Mouse (Mus musculus): Measurements from ENCODE around the gene Ech1. TPM values are rescaled to one million over a fixed set of nuclear protein-coding genes. Genes with fewer than 3 reads are reported as not detected.

Gene Ech1
- polyA plus RNA-seq, 1 experiment from 2014 or later: 97.7 TPM

DNA sequence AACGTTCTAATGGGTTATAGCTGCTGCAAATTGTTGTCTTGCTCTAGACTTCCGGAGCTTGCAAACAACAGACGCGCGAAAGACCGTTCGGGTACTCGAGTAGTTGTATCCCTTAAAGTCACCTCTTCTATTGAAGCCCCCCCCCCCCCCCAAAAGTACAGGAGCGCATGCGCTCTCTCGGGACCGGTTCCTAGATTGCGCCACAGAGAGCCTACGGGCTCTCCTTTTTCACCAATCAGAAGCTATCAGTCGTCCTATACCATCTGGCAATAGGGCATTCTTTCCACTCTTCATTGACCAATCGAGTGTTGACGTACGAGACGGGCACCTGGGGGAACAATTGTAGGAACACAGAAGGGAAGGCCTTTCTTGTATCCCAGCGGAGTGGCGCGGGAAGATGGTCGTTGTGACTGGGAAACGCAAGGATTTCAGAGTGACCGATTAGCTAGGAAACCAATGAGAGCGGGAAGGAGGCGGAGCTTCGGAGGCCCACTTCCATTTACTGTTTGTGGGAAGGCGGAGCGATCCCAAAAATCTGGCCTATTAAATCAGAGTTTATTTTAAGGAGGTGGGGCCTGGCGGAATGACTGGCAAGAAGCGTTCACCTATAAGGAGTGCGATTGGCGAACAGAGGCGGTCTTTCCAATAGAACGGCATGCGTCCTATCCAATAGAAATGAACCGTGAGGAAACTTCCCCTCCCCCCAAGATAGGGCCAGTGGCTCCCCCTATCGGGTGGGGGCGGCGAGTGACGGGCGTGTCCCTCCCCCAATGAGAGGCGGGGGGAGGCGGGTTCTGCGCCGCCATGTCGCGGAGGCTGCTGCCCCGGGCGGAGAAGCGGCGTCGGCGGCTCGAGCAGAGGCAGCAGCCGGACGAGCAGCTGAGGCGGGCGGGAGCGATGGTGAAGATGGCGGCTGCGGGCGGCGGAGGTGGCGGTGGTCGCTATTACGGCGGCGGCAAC lies 14.6 kb upstream of the Ech1 start:
- Histone ChIP-seq H3K4me2 (ENCODE audit: low read length) (peak overlapping the region; percentile 98), H3K9me3 (ENCODE audit: control insufficient read depth, low read length) (no peaks in the 10 kb centered on the region), H3K27me3 (replicated peaks; ENCODE audit: control insufficient read depth, insufficient read depth, low read length) (no peaks in the 10 kb centered on the region), H3K4me1 (replicated peaks; ENCODE audit: control insufficient read depth, insufficient read depth, low read length) (peaks cover 33% of the 10 kb centered on the region), H3K27ac (ENCODE audit: low read length) (peak overlapping the region; percentile 99), H3K36me3 (ENCODE audit: control insufficient read depth, insufficient read depth) (peaks cover 22% of the 10 kb centered on the region), H3K9ac (replicated peaks; ENCODE audit: low read depth, low read length) (peak overlapping the region; percentile 98), H3K4me3 (replicated peaks; ENCODE audit: low read length) (peak overlapping the region; percentile 92)
- peak; percentile 92 for ATAC-seq
- under 1% methylated on average over 62 of the region's 70 CpGs for WGBS

DNA sequence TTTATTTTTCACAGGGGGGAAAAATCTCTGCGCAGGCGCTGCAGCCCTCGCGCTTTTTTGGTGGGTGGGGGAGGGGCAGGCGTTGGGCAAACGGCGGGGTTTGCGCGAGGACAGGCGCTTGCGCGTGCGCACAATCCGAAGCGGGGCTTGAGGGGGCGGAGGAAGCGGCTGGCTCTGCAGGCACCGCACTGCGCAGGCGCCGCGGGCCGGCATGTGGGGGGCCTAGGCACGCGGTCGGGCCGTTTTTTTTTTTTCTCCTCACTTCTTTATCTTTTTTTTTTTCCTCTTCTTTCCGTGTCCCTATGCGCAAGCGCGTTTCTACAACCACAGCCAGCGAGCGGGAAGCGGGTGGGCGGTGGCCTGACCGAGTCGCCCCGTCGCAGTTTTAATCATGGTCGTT lies 13.8 kb upstream of the Ech1 start:
- Histone ChIP-seq H3K27ac (ENCODE audit: low read length) (peak overlapping the region; percentile 98), H3K4me2 (ENCODE audit: low read length) (peak overlapping the region; percentile 94), H3K4me1 (replicated peaks; ENCODE audit: control insufficient read depth, insufficient read depth, low read length) (peaks cover 33% of the 10 kb centered on the region), H3K4me3 (replicated peaks; ENCODE audit: low read length) (peak overlapping the region; percentile 92), H3K9ac (replicated peaks; ENCODE audit: low read depth, low read length) (peak overlapping the region; percentile 92), H3K9me3 (ENCODE audit: control insufficient read depth, low read length) (no peaks in the 10 kb centered on the region), H3K36me3 (ENCODE audit: control insufficient read depth, insufficient read depth) (peaks cover 30% of the 10 kb centered on the region), H3K27me3 (replicated peaks; ENCODE audit: control insufficient read depth, insufficient read depth, low read length) (no peaks in the 10 kb centered on the region)
- ATAC-seq: peak; percentile 19
- under 1% methylated on average over 39 of the region's 40 CpGs for WGBS

DNA sequence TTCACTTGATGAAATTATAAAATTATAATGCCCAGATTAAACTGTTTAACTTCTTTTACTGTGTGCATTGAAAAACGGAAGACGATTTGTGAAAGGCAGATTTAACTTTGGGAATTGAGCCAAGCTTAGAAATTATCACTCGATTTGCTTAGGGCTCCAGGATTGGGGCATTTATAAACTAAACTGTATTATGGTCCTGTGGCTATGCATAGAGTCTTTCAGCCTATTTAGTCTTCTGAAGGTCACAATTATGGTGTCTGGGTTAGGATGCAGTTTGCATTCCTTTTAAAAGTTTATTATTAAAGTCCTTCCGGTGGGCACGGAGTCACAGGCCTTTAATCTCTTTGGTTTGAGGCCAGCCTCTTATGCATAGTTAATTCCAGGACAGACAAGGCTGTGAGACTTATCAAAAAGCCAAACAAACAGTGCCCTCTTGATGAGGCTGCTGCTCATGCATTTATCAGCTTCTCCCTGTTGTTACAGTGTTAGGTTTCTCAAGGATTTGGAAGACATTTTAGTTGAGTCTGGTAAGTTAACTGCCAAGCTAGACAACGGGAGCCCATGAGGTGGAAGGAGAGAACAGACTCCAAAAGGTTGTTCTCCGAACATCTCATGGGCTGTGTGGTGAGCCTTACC lies 13.3 kb upstream of the Ech1 start:
- no peaks in the 10 kb centered on the region for H3K27me3 ChIP-seq (replicated peaks; ENCODE audit: control insufficient read depth, insufficient read depth, low read length)
- WGBS: 10% methylated on average over 7 of the region's 7 CpGs
- H3K36me3 ChIP-seq (ENCODE audit: control insufficient read depth, insufficient read depth): peaks cover 35% of the 10 kb centered on the region
- no peaks in the 10 kb centered on the region for H3K9me3 ChIP-seq (ENCODE audit: control insufficient read depth, low read length)
- peak overlapping the region; percentile 53; the same call in 1 of the 2 replicates for H3K27ac ChIP-seq (ENCODE audit: low read length)
- ATAC-seq: no peak
- peak overlapping the region; percentile 92 for H3K4me3 ChIP-seq (replicated peaks; ENCODE audit: low read length)
- peak overlapping the region; percentile 94 for H3K4me2 ChIP-seq (ENCODE audit: low read length)
- H3K4me1 ChIP-seq (replicated peaks; ENCODE audit: control insufficient read depth, insufficient read depth, low read length): peaks cover 33% of the 10 kb centered on the region
- peak overlapping the region; percentile 56 for H3K9ac ChIP-seq (replicated peaks; ENCODE audit: low read depth, low read length)

DNA sequence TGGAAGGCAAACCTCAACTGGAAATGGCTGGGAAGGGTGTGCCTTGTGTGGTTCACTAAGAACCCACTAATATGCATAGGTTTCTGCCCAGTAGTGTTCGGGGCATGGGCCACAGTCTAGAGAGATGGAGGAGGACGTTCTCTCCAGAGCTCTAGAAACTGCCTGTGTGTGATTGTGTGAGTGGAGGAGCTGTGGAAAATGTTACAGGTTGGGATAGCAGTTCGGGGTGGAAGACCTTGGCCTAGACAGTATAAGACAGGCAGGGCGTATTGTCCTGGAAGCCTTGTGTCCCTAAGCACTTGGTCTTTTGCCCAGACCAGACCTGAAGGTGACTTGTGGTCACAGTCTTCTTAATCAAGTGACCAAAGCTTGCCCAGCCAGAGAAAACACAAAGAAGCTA lies 12.6 kb upstream of the Ech1 start:
- H3K27me3 ChIP-seq (replicated peaks; ENCODE audit: control insufficient read depth, insufficient read depth, low read length): no peaks in the 10 kb centered on the region
- peak overlapping the region; percentile 92 for H3K4me3 ChIP-seq (replicated peaks; ENCODE audit: low read length)
- H3K36me3 ChIP-seq (ENCODE audit: control insufficient read depth, insufficient read depth): peaks cover 39% of the 10 kb centered on the region
- peak overlapping the region; percentile 56; the same call in 1 of the 2 replicates for H3K9ac ChIP-seq (replicated peaks; ENCODE audit: low read depth, low read length)
- 63% methylated on average over 4 of the region's 4 CpGs for WGBS
- H3K4me1 ChIP-seq (replicated peaks; ENCODE audit: control insufficient read depth, insufficient read depth, low read length): peaks cover 38% of the 10 kb centered on the region
- H3K9me3 ChIP-seq (ENCODE audit: control insufficient read depth, low read length): no peaks in the 10 kb centered on the region
- no peak overlapping the region for H3K27ac ChIP-seq (ENCODE audit: low read length)
- no peak for ATAC-seq
- peak overlapping the region; percentile 94 for H3K4me2 ChIP-seq (ENCODE audit: low read length)

DNA sequence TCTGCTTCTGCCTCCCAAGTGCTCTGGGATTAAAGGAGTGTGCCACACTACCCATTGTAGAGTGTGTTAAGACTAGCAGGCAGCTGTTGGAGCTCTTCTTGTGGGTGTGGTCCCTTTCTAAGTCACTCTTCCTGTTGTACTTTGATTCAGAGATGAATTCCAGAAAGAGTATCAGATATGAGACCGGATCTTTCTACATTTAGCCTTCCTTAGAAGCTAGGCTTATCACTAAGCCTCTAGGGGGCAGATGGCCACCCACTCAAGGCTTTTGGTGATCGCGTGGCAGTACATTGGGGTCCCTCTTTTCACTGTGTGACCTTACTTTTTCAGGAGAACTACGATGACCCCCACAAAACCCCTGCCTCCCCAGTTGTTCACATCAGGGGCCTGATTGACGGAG lies 12.1 kb upstream of the Ech1 start:
- Histone ChIP-seq H3K27me3 (replicated peaks; ENCODE audit: control insufficient read depth, insufficient read depth, low read length) (no peaks in the 10 kb centered on the region), H3K4me3 (replicated peaks; ENCODE audit: low read length) (peak overlapping the region; percentile 92), H3K4me1 (replicated peaks; ENCODE audit: control insufficient read depth, insufficient read depth, low read length) (peaks cover 36% of the 10 kb centered on the region), H3K27ac (ENCODE audit: low read length) (no peak overlapping the region), H3K36me3 (ENCODE audit: control insufficient read depth, insufficient read depth) (peaks cover 40% of the 10 kb centered on the region), H3K9me3 (ENCODE audit: control insufficient read depth, low read length) (no peaks in the 10 kb centered on the region), H3K9ac (replicated peaks; ENCODE audit: low read depth, low read length) (no peak overlapping the region; the same call in 1 of the 2 replicates), H3K4me2 (ENCODE audit: low read length) (peak overlapping the region; percentile 94)
- no peak for ATAC-seq
- 76% methylated on average over 5 of the region's 5 CpGs for WGBS

DNA sequence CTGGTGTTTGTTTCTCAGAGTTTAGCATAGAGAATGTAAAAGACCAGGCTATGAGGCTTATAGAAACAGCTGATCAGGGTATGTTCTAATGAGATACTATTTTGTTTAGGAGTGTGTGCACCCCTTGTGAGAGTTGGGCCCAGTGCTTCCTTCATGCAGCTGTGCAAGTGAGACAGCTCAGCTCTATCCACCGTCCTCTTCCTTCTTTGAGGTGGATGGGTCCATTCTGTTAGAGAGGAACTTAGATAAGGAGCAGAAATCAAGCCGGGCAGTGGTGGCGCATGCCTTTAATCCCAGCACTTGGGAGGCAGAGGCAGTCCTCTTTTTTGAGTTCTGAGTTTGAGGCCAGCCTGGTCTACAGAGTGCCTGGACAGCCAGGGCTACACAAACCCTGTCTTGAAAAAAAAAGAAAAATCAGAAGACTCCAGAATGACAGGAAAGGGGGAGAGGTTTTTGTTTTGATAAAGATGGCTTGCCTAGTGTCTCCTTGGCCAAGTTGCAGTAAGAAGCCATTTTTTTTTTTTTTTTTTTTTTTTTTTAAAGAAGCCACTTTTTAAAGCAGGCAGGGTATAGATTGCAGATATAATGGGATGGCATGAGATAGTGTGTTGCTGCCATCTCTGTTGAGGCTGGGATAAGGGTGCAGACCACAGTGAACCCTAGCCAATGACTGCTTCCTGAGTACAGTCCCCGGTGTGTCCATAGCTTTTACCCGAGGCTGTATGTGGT lies 10.5 kb upstream of the Ech1 start:
- Histone ChIP-seq H3K9me3 (ENCODE audit: control insufficient read depth, low read length) (no peaks in the 10 kb centered on the region), H3K4me3 (replicated peaks; ENCODE audit: low read length) (no peak overlapping the region), H3K9ac (replicated peaks; ENCODE audit: low read depth, low read length) (no peak overlapping the region), H3K4me1 (replicated peaks; ENCODE audit: control insufficient read depth, insufficient read depth, low read length) (peaks cover 31% of the 10 kb centered on the region), H3K27ac (ENCODE audit: low read length) (no peak overlapping the region), H3K36me3 (ENCODE audit: control insufficient read depth, insufficient read depth) (peaks cover 50% of the 10 kb centered on the region), H3K27me3 (replicated peaks; ENCODE audit: control insufficient read depth, insufficient read depth, low read length) (no peaks in the 10 kb centered on the region), H3K4me2 (ENCODE audit: low read length) (no peak overlapping the region)
- no peak for ATAC-seq
- 89% methylated on average over 5 of the region's 5 CpGs for WGBS

DNA sequence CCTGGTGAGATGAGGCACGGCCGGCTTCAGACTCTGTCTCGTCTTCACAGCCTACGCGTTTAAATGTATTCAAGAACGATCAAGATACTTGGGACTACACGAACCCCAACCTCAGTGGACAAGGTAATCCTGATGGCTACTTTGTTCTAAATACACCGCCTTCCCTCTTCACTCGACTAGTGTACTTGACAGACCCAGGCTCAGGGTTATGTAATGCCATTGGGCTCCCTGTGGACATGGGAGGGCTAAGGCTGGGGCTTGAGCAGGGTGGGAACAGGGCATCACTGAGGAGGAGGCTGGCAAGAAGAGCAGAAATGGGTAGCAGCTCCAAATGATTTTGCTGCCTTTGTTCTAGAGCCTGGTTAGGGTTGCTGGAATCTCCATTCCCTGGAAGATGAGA lies 9.8 kb upstream of the Ech1 start:
- H3K4me1 ChIP-seq (replicated peaks; ENCODE audit: control insufficient read depth, insufficient read depth, low read length): peaks cover 28% of the 10 kb centered on the region
- no peaks in the 10 kb centered on the region for H3K27me3 ChIP-seq (replicated peaks; ENCODE audit: control insufficient read depth, insufficient read depth, low read length)
- ATAC-seq: no peak
- peaks cover 56% of the 10 kb centered on the region for H3K36me3 ChIP-seq (ENCODE audit: control insufficient read depth, insufficient read depth)
- no peak overlapping the region for H3K4me2 ChIP-seq (ENCODE audit: low read length)
- H3K9ac ChIP-seq (replicated peaks; ENCODE audit: low read depth, low read length): no peak overlapping the region
- H3K27ac ChIP-seq (ENCODE audit: low read length): no peak overlapping the region
- whole genome bisulfite sequencing: 88% methylated on average over 9 of the region's 9 CpGs
- H3K9me3 ChIP-seq (ENCODE audit: control insufficient read depth, low read length): no peaks in the 10 kb centered on the region
- no peak overlapping the region for H3K4me3 ChIP-seq (replicated peaks; ENCODE audit: low read length)

DNA sequence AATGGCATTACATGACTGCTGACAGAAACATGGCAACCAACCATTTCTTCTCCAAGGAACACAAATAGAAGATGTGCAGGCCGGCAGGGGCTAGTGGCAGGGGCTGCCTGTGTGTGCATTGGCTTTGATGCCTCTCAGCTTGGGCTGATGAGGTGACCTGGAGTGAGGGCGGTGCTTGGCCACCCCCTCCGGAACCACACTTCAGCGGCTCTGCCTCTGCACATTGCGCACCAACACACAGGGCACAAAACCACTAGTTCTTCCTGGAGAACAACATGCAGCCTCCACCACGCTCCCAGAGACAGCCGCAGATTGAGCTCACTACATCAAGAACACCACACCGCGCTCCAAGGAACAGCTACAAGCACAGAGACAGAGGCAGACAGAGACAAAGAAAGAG lies 8.8 kb upstream of the Ech1 start:
- Histone ChIP-seq H3K9me3 (ENCODE audit: control insufficient read depth, low read length) (no peaks in the 10 kb centered on the region), H3K9ac (replicated peaks; ENCODE audit: low read depth, low read length) (no peak overlapping the region), H3K4me1 (replicated peaks; ENCODE audit: control insufficient read depth, insufficient read depth, low read length) (peaks cover 28% of the 10 kb centered on the region), H3K4me2 (ENCODE audit: low read length) (no peak overlapping the region), H3K36me3 (ENCODE audit: control insufficient read depth, insufficient read depth) (peaks cover 65% of the 10 kb centered on the region), H3K27ac (ENCODE audit: low read length) (no peak overlapping the region), H3K27me3 (replicated peaks; ENCODE audit: control insufficient read depth, insufficient read depth, low read length) (no peaks in the 10 kb centered on the region), H3K4me3 (replicated peaks; ENCODE audit: low read length) (no peak overlapping the region)
- WGBS: 82% methylated on average over 9 of the region's 9 CpGs
- no peak for ATAC-seq

DNA sequence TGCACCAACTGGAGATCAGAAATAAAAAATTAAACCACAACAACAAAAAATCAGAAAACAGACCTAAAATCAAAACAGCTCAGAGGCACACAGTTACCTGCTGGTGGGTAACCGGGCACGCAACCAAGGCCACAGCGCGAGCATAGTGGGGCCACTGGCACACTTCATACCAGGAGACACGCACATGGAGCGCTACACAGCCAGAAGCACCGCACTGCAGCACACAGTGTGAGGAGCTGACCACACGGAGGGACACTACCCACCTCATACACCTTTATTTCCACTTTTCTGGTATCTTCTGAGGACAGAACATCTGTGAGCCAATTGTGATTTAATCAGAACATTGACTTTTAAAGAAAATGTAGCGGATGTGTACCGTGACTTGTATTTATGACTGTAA lies 8.1 kb upstream of the Ech1 start:
- no peaks in the 10 kb centered on the region for H3K27me3 ChIP-seq (replicated peaks; ENCODE audit: control insufficient read depth, insufficient read depth, low read length)
- H3K4me1 ChIP-seq (replicated peaks; ENCODE audit: control insufficient read depth, insufficient read depth, low read length): peaks cover 25% of the 10 kb centered on the region
- H3K9me3 ChIP-seq (ENCODE audit: control insufficient read depth, low read length): no peaks in the 10 kb centered on the region
- WGBS: 95% methylated on average over 10 of the region's 10 CpGs
- H3K36me3 ChIP-seq (ENCODE audit: control insufficient read depth, insufficient read depth): peaks cover 70% of the 10 kb centered on the region
- no peak overlapping the region for H3K27ac ChIP-seq (ENCODE audit: low read length)
- no peak overlapping the region for H3K9ac ChIP-seq (replicated peaks; ENCODE audit: low read depth, low read length)
- H3K4me2 ChIP-seq (ENCODE audit: low read length): no peak overlapping the region
- no peak for ATAC-seq
- no peak overlapping the region for H3K4me3 ChIP-seq (replicated peaks; ENCODE audit: low read length)
